Mouse (Mus musculus) urinary bladder, postnatal 4 days (tissue): Measurements from ENCODE around the gene Ptpn5.

ENCODE experiments used
- DNase-seq, 2 experiments: peaks; one replicate each; pipeline ENCODE4 v3.0.0; 2021 to 2022; ENCODE audit warnings: low spot score in 2 of 2

Ptpn5 gene

DNA sequence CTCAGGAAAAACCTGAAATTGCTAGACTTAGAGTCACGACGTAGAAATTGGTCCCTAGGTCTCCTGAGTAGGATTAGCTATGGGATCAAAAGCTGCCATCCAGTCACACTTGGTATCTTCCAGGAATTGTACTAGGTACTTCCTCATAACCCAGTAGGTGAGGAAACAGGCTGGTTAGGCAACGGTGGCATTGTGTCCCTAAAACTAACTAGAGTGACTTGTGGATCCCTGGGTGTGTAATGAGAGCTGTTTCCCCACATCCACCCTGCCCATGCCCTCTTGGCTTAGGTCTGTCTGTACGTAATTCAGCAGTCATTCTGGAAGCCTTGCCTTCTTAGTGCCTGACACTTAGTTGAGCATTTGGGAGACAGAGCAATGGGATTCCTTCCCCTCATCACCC lies 77.2 kb downstream of the Ptpn5 start:
- DNase-seq, result no peak

DNA sequence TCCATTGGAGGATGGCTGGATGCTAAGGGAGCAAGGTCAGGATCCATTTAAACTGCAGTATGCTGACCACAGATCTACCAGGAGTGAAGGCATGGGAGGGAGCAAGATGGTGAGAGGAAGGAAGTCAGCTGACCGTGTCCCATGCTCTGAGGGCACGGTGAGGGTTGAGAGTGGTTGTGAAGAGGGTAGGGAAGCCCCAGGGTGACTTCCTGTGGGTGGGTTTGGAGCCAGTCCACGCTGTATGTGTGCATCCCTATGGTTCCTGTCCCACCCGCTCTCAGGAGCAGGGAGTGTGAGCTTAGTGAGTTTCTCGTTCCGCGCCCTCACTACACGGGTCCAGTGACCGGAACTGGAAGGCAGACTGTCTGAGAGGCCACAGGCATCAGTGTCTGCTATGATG lies 77.7 kb downstream of the Ptpn5 start:
- DNase-seq, result no peak

DNA sequence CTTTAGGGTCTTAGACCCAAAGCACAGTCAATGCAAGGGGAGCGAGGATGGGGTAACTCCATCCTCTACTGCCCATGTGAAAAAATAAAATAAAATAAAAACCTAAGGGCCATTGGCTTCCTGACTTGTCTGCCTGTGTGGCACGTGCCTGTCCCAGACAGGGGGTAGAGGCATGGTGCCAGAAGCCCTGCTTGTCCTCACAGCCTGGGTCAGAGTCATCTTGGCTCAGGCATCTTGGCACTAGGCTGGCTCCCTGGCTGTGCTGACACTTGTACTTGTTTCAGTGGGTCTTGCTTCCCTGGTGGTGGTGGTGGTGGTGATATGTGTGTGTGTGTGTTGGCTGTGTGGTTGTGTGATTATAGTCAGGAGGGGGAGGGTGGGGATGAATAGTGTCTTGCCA lies 78.8 kb downstream of the Ptpn5 start:
- no peak for DNase-seq

DNA sequence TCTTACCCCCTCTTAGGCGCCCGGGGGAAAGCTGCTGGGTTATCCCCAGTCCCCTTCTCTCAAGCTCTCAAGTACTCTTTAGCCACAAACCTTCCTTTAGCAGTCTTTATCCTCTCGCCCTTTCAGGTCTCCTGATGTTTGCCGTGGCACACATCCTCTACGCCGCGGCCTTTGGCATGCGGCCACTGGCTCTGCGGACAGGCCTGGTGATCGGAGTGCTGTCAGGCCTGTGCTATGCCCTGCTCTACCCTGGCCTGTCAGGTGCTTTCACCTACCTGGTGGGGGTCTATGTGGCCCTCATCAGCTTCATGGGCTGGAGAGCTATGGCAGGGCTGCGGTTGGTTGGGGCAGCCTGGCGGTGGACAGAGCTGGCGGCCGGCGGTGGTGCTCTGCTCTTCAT lies 80.2 kb downstream of the Ptpn5 start:
- no peak for DNase-seq

DNA sequence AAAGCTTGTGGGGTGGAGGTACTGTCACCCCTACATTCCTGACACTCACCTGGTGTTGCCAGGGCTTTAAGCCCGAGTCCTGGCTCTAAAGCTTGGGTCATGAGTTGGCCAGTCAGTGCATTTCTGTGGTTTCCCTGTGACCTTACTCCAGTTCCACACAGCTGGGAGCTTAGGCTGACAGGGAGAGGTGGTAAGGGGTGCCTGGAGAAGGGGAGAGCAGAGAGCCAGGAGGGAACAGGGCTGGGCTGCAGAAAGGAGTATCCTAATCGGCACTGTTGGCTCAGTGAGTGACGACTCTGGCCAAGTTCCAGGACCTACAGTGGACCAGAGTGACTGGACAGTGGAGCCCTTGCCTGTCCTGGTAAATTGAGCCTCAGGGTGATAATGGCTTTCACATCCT lies 81.2 kb downstream of the Ptpn5 start:
- peak in 1 of 2 experiments; percentile 48 for DNase-seq

DNA sequence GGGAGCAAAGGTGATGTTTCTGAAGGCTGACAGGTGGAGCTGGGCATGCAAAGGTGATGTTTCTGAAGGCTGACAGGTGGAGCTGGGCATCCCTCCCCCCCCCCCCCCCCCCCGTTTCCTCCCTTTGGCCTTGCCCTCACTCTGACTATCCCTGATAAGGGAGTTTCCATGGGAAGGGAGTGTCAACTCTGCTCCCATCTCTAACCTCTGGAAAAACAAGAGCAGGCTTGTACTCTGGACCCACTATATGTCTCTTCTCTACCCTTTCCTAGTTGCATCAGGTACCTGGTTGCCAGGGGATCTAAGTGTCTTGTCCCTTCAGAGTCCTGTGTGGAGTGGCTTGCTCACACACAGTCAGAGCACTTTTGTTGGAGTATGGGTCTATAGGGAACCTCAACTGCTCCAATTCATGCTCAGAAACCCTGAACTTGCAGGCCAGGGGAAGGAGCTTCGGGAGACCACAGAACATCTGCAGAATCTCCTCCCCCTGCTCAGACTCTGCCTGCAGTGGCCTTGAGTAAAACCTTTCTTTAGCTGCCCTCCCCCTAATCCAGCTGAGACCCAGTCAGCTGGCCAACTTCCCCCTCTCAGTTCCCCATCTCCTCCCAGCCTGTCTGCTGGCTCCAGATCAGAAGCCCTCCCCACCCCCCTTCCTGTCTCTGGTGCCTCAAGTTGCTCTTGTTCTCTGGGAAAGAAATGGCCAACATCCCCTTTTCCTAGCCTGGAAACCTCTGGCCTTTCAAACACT lies 81.9 kb downstream of the Ptpn5 start:
- DNase-seq, result peak; percentile 73 to 78

DNA sequence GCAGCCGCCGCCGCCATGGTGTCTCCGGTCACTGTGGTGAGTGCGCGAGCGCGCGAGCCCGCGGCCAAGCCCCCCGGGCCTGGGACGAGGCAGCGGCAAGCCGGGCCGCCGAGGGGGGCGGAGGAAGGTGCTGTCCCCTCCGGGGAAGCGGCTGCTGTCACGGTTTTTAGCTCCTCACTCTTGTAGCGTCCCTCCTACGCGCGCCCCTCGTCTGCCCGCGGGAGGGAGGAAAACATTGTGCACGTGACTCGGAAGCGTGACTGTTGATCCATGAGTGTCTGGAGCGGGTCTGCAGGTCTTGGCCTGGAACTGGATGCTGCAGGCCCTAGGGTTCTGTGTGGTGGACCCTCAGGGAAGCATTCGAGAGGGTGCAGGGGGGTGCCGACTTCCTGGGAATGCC lies 82.7 kb downstream of the Ptpn5 start:
- no peak for DNase-seq

DNA sequence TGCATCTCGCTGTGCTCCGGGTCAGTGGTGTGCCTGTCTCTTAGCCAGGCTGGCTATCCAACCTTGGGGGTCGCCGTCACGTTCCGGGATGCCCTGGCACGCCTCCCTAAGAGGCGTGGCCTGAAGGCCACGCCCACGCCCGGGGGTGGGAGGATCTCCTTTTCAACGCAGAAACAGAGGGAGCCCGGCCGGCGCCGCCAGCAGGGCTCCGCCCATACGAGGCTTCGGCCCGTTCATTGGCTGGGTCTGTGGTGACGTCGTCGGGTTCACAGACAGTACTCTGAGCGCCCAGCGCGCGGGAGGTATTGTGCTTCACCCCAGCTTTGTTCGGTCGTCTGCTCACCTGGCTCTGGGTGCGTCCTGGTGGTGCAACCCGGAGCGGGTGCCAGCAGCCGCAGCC lies 83.1 kb downstream of the Ptpn5 start, which contains the start of gene Tmem86a:
Gene Tmem86a (plus strand): TSS at position 236 of the 400 bp plus-strand sequence.
- peak; percentile 94 to 95 for DNase-seq

DNA sequence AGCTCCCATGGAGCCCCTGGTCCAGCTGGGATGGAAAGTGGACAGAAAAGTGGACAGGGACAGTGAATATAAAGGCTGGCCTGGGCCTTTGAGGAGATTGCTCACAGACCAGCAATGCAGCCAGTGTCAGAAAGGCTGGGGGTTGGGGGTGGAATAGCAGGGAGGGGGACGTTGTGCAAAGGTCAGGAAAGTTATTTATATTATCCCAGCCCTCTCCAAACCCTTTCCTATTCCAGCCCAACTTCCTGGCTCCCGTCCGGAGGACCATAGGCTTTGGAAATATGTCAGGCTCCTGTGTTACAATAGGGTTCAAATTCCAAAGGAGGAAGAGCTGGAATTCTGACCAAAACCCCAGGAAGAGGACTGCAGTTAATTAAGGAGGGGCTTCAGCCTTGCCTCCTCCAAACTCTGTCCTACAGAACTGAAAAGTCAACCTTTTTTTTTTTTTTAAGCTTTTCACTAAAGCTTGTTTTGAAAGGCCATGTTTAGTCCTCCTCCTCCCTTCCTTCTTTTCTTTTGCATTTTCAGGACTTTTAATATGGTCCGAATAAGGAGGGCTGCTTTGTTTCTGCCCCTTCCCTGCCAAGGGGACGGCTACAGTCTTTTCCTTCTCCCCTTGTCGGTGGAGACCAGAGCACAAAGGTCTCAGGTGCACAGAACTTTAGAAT lies 90.5 kb downstream of the Ptpn5 start:
- no peak for DNase-seq

DNA sequence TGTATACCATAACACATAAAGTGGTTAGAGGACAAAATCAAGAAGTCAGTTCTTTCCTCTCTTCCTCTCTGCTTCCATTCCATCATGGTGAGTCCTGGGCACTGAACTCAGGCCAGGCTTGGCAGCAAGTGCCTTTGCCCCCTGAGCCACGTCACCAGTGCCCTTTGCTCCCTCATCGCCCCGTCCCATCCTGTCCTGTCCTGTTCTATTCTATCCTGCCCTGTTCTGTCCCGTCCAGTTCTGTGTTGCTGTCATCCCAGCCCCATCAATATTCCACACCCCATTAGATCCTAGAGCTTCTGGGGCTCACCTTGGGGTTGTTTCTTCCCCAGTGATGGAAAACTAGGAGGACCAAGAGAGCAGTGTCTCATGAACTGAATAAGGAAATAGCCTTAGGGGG lies 91.4 kb downstream of the Ptpn5 start:
- no peak for DNase-seq

DNA sequence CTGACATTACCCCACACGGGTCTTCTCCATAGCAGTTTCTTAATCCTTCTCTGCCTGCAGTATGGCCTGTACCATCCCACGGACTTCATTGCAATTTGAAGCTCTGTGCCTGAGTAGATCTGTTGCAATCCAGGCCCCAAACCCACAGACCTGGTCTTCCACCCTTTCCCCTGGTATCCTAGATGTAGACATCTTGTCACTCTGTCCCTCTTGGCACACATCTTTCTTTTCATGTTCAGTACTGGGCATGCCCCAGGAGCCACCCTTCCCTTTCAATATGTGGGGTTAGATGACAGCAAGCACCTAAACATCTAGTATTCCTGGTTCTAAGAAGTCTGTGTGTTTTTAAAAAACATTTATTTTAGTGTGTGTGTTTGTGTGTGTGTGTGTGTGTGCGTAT lies 91.8 kb downstream of the Ptpn5 start:
- no peak for DNase-seq

DNA sequence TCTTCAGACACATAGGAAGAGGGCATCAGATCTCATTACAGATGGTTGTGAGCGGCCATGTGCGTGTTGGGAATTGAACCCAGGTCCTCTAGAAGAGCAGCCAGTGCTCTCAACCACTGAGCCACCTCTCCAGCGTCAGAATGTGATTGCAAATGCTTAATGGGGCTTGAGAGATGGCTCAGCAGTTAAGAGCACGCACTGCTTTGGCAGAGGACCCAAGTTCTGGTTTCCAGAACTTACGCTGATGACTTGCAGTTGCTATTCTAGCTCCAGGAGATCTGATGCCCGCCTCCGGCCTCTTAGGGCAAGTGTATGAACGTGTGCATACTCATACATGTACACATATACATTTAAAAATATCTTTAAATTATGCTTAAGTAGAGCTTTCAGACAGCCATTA lies 98.1 kb downstream of the Ptpn5 start:
- DNase-seq, result no peak

DNA sequence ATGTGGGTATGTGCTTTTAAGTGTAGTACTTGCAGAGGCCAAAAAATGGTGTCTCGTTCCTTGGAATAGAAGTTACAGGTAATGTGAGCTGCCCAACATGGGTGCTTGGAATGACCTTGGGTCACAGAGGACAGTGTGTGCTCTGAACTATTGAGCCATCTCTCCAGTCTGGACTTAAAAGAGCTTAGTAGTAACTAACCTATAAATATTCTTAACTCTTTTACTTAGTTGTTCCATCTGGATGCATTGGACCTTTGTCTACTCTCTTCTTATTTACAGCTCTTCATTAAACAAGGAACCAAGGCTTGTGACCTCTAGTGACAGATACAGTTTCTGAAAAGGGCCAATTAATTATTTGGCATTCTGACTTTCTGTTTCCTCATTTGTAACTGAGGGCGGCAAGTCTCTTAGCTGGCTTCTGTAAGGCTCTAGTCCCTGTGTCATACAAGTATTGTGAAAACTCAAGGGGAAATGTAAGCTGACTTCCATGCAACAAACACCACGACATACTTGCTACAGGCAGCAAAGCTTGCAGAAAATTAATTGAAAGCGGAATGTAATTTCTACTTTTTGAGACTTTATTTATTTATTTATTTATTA lies 98.6 kb downstream of the Ptpn5 start:
- DNase-seq, result no peak

DNA sequence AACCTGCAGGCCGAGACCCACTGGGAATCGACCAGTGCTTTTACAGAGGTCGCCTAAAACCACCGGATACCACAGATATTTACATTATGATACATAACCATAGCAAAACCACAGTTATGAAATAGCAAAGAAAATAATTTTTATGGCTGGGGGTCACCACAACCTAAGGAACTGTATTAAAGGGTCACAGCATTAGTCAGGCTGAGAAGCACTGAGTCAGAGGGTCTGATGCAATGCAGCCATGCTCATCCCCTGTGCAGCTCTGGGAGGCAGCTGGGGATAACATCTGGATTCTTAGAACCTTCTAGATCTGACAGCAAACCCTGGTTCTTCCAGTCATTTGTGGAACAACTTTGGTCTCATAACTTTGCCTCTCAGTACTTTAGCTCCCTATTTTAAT lies 102.1 kb downstream of the Ptpn5 start:
- DNase-seq, result no peak

DNA sequence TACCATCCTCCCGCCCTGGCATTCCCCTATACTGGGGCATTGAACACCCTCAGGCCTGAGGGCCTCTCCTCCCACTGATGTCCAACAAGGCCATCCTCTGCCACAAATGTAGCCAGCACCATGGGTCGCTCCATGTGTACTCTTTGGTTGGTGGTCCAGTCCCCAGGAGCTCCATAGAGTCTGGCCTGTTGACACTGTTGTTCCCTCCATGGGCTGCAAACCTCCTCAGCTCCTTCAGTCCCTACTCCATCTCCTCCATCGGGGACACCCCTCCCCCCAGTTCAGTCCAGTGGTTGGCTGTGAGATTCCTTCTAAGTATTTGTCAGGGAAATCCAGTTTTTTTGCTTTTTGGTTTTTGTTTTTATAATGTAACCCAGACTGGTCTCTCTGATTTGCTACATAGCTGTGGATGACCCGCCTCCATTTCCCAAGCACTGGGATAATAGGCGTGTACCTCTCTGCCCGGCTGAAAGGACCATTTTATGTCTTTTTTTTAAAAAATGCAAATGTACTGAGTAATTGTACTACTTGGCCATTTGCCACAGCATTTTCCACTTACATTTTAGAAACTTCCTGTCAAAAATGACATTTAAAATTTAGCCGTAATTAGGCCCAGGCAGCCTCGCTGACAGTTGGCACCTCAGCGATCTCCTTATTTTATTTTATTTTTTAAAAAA lies 102.8 kb downstream of the Ptpn5 start:
- DNase-seq, result no peak
